Mouse (Mus musculus) megakaryocyte, embryonic 14.5 days (primary cell): Measurements from ENCODE around the gene Dock2.

ENCODE experiments used
- FLI1 ChIP-seq: IDR thresholded peaks from 2 replicates; pipeline ENCODE4 v1.6.1; 2012; ENCODE audit warnings: low read length, inconsistent platforms, mixed read lengths
- GATA1 ChIP-seq: IDR thresholded peaks from 3 replicates; pipeline ENCODE4 v1.6.1; 2012; ENCODE audit warnings: mixed read lengths, low read length, inconsistent platforms, borderline replicate concordance

DNA sequence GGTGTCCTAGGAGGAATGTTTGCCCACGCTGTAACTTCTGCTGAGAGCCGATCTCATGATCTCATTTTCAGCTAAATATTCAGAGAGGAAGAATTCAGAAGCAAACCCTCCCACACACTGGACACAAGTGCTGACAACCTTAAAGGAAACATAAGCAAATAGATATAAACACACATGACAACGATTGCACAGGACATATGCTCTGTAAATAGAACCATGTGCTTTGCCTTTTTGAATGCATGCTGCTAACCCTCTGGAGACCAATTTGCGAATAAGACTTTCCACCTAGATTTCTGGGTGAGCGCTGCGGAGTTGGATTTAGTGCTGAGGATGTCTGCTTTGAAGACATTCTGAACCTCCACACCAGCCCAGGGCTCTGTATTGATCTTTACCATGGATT, 79.8 kb downstream of the Dock2 start:
- no peak for TF ChIP-seq GATA1
- no peak for TF ChIP-seq FLI1
